Mouse (Mus musculus): ENCODE data around the gene Slc31a1.

Slc31a1 gene

DNA sequence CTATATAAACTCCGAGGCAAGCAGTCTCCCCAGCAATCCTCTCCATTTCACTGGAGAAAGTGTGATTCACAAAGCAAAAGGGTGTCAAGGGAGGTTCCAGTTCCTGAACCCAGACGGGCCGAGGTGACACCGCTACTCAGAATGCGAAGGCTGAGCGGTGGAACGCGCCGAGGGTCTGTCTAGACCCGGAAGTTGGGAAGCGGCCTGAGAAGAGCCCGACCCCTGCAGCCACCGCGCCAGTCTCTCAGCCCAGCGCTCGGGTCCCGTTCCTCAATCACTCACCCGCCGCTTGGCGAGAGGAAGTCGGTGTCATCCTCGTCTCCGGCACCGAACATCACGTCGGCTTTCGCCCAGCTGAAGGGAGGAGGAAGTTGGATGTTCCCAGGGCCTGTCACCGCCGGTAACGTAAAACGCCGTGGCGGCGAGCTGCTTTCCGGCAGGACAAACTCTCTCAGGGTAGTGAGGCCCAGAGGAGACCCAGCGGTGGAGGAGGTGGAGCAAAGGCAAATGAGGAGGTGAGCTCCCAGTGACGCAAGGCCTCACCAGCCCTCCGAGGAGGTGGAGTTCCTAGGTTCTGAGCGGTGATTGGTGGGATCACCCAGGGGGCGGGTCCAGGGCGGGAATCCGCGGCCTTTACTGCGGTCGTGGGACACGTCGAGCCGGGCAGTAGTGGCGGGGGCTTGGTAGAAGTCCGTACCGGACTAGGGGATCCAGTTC is at the start of gene Slc31a1, which contains the start of gene Fkbp15:
TSS of gene Slc31a1 (plus strand) at position 640 of the 717 bp plus-strand sequence.
TSS of gene Fkbp15 (minus strand) at position 461 of the 717 bp plus-strand sequence.
- DNase-seq, result peak; percentile 94 to 97

- DNase-seq, result no peak
These were observed 47.7 kb upstream of the Slc31a1 start for GRCm38 (mm10) chr4:62312821-62313220.

DNA sequence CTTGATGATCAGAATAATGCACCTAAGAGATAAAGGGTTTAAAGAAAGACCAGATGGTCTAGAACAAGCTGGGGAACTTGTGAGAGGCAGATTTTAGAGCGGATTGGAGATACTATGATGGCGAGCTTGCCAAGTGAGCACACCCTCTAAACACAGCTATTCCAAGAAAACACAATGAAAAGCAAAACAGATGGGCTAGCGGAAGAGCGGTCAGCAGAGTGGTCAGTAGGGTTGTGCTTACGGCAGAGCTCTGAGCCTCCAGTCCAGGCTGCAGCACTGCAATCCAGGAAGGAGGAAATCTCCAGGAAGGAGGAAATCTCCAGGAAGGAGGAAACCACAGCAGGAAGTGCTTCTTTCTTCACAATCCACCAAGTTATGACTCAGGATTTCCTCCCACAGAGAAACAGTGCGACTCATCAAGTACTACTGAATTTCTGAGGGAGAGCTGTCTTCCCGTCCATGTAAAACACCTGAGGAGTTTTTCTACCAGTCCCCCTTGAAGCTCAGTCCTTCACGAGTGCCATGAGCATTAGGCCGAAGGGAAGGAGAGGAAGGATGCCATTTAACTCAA is 46.8 kb upstream of the Slc31a1 start:
- no peak for DNase-seq

DNA sequence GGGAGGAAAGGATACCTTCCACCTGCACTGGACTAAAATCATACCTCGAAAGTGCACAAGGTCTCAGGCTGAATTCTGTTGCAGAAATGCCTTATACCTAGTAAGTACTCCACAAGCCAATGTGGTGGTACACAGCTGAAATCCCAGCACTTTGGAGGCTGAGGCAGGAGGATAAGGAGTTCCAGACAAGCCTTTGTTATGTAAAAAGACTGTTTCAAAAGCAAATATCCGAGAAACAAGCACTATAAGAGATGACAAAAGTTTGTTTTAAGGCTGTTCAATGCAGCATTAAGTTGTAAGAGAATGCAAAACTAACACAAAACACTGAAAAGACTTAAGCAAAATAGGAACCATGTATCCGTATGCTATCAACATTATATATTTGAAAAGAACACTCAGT is 46.0 kb upstream of the Slc31a1 start:
- no peak for DNase-seq

DNA sequence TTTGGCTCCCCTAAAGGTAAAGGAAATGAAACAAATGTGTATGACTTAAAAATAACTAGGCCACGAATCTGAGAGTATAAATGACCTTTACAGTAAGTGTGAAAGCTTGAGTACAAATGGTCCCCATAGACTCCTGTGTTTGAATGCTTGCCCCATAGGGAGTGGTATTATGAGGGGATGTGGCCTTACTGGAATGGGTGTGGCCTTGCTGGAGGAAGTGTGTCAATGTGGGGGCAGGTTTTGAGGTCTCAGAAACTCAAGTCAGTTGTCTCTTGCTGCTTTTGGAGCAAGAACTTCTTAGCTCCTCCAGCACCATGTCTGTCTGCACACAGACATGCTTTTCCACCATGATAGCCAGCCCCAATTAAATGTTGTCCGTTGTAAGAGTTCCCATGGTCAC is 44.1 kb upstream of the Slc31a1 start:
- DNase-seq, result no peak

GRCm38 (mm10) chr4:62318294-62318693 is 42.2 kb upstream of the Slc31a1 start:
- DNase-seq, result no peak

DNA sequence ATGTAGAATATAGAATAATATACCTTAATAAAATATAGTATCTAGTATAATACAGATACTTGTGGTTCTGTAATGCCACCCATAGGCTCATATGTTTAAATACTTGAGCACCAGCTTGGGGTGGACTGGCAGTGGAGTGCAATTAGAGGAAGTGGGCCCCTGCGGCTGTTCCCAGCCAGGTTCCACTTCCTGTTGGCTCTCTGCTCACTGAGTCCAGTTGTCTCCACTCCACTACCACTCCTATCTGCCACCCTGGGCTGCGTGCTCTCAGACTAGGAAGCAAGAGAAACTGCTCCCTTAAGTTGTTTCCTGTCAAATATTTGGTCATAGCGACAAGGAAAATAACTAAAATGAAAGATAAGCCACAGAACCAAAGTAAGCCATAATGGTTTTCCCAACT is 37.8 kb upstream of the Slc31a1 start:
- no peak for DNase-seq

- DNase-seq, result no peak
These were observed 34.4 kb upstream of the Slc31a1 start for GRCm38 (mm10) chr4:62326111-62326510.

DNA sequence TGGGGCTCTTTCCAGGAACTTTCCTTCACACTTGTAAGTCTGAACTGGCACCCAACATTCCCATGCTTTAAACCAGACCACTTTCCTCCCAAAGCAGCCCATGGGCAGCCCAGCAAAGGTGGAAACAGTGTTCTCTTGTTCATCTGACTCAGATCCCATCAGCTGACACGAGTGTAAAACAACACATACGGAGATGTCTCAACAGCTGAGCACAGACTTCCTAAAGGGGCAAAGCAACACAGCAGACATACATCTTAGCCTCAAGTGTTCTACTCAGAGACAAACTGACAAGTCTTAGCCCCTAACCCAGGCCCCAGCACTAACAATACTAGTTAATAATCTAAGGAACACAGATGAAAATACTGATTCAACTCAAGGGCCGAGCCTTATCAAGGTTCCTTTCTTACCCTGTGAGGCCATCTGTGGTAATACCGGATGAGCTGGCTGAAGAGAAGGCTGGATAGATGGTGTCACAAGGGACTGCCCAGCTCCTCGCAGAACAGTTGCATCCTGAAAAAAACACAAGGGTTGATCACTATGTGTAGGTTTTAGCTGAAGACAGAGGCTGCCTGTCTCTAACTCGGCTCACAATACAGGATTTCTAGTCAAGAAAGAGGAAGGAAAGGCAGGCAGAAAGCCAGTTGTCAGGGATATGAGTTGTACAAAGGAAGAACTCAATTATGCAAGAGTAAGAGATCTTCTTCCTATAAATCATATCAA is 31.4 kb upstream of the Slc31a1 start:
- no peak for DNase-seq

- no peak for DNase-seq
These were observed 28.6 kb upstream of the Slc31a1 start for GRCm38 (mm10) chr4:62331977-62332376.

GRCm38 (mm10) chr4:62338536-62338935 is 22.0 kb upstream of the Slc31a1 start:
- DNase-seq, result no peak

DNA sequence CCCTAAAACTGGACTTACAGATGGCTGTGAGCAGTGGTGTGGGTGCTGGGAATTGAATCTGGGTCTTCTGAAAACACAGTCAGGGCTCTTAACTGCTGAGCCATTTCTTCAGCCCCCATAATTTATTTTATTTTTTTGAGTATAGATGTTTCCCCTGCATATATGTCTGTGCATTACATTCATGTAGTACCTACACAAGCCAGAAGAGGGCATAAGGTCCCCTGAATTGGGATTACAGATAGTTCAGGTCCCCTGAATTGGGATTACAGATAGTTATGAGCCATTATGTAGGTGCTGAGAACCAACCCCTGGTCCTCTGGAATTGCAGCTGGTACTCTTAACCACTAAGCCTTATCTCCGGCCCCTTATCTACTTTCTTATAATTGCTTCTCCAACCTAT is 16.5 kb upstream of the Slc31a1 start:
- DNase-seq, result no peak

DNA sequence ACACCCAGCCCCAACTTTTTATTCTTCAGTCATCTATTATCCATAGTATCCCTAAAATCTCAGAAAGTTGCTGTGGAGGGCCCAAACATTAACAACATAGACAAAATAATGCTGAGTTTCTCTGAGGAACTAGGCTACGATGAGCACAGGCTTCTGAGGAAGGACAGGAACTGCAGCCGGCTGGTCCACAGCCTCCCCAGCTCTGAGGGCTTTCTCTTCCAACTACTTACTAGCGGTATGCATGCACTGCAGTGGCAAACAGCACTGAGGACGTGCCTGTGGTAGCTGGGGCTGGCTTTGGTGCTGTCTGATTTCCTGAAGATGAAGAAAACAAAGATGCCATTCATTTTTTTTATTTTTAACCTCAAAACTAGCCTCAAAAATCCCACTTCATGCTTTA is 14.7 kb upstream of the Slc31a1 start:
- no peak for DNase-seq

DNA sequence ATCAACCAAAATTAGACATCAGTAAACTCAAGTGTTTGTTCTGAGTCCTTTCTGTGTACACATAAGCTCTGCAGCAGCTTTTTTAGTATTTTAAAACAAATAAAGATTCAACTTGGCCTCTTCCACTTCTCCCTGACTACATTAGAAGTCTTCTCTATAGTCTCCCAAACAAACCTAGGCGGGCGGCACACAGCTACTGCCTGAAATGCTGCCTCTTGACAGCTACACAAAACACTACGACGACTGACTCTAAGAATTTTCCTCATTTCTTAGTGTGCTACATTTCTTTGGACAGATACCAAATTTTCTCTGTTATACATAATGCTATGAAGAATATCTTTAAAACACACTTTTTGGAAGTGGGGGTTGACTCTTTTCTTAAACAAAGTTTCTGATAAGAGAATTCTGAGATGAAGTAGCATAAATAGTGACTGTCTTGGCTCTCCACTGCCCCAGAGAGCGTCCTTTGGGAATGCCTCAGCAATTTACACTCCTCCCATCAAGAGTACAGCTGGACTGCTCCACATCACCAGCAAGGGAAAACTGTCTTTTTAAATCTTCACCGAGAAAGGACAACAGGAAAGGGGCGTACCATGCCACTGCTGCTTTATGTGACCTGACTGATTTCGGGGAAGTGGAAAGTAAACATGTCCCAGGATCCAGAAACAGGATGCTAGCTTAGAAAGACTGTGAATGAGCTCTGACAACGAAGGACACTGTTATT is 12.8 kb upstream of the Slc31a1 start:
- DNase-seq, result no peak

- no peak for DNase-seq
These were observed 12.2 kb upstream of the Slc31a1 start for GRCm38 (mm10) chr4:62348329-62348705.

DNA sequence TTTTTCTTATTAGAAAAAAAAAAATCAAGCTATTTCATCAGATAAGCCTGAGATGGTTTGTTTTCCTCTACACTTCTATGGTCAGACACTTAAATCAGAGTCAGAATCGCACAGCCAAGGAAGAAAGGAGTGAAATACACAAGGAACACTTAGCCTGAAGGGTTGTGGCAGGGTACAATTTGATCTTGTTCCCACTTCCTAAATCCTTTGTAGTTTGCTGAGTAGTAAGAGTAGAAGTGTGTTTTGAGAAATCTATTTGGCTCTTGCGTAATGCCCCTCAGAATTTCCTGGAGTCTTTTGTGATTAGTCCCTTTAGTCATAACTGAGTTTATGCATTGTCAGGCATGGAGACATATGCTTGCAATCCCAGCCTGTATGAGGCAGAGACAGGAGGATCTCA is 11.2 kb upstream of the Slc31a1 start:
- DNase-seq, result no peak

DNA sequence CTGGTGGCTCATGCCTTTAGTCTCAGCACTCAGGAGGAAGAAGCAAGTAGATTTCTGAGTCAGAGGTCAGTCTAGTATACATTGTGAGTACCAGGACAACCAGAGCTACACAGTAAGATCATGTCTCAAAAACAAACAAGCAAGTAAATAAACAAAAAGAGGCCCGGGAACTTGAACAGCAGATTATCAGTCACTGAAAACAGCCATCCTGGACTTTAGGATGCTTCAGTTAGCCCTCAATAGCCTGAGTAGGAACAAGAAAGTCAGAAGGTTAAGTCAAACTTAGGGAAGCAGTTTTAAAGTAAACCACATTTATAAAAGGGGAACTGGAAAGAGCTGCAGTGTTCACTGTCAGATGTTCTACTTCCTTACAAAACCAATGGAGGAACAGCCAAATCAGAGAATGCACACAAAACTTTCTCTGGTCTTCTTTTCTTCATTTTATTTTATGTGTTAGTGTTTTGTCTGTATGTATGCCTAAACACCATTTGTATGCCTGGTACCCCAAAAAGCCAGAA is 2.8 kb upstream of the Slc31a1 start:
- no peak for DNase-seq

- no peak for DNase-seq
These were observed 1.2 kb upstream of the Slc31a1 start for GRCm38 (mm10) chr4:62359256-62359775.

DNA sequence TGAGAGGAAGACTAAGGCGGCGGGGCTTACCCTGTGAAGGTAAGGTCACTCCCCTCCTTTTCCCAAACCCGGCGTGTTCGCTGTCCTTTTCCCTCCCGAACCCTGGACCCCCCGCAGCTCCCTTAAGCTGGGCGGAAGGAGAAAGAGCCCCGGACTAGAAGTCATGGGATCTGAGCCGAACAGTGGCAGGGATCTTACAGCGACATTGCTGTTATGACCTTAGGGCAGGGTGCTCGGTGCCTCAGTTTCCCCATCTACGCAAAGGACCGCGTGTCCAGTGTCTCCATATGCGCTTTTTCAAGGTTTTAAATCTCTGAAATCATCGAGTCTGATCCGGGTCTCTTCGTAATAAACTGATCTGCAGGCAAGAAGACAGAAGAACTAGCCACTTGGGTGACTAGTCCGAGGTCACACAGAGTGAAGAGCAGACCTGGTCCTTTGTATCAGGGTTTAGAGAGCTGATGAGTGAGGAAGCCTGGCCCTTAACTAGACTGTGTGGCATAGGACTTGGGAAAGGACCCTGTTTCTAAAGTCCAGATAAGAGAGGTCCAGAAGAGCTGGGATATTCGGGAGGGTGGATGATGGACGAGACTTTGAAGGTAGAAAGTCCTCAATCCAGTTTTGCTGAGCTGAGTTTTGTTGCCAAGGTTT is 403 bp downstream of the Slc31a1 start:
- DNase-seq, result no peak

DNA sequence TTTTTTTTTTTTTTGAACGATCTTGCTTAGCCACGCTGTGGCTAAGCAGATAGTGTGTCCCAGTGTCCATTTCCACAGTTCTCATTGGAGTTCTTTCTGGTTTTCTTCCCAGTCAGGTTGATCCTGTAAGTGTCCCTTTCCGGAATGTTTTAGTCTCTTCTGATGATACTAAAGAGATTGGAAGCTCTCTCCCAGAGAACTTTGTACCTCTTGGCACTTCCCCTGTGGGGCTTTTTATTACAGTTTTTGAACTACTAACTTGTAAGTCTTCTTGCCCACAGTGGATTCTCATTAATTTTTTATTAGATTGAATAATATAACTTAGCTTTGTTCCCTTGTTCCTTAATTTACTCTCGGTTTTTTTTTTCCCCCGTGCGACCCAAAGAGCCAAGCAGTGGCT is 1.0 kb downstream of the Slc31a1 start:
- no peak for DNase-seq

- no peak for DNase-seq
These were observed 1.5 kb downstream of the Slc31a1 start for GRCm38 (mm10) chr4:62361997-62362396.

DNA sequence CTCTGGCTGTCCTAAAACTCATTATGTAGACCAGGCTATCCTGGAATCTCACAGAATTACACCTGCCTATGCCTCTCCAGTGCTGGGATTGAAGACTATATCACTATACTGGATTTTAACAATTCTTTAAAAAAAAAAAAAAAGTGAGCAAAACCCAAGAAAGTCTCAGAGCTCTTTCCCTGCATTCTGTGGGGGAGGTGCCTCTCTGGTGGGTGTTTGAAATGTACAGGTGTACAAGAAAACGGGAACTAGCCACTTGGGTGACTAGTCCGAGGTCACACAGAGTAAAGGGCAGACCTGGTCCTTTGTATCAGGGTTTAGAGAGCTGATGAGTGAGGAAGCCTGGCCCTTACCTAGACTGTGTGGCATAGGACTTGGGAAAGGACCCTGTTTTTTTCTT is 1.9 kb downstream of the Slc31a1 start:
- no peak for DNase-seq

Data from thymus, adult 18-20 months (tissue).